Mouse (Mus musculus) heart, postnatal 0 days (tissue): Measurements from ENCODE around the gene Naip5.
"Not testable (repeated sequence)": the region's sequence is repeated elsewhere in the genome, so short reads cannot be mapped to it uniquely, and the experiment has no call there.

Experiments
- CTCF ChIP-seq: IDR thresholded peaks from 2 replicates; pipeline ENCODE4 v1.5.1; 2016; ENCODE audit warnings: antibody characterized with exemption, control low read depth, low read depth
- EP300 ChIP-seq: IDR thresholded peaks from 2 replicates; pipeline ENCODE4 v1.6.1; 2016; ENCODE audit warnings: antibody characterized with exemption, low read depth

GRCm38 (mm10) chr13:100201659-100202333, 44.3 kb downstream of the Naip5 start, which contains the start of gene Naip2:
- not testable (repeated sequence) for TF ChIP-seq CTCF, EP300
